Mouse (Mus musculus) olfactory bulb, adult 2 months (tissue): ENCODE measurements at regions not wholly inside any gene's neighbourhood (a gene's known extent, or its start where the extent isn't known, plus 50 kb on each side); places are given as distances from the start of the nearest gene placed in this dataset.

Source experiments
- CTCF ChIP-seq: fragments of 200-500 bp; IDR thresholded peaks from 2 replicates; pipeline ENCODE4 v1.5.1; 2012; ENCODE audit warnings: low read depth, mild to moderate bottlenecking, low read length, moderate library complexity; ENCODE audit not compliant: insufficient read depth
- POLR2A ChIP-seq: fragments of 200-500 bp; IDR thresholded peaks from 2 replicates; pipeline ENCODE4 v1.6.1; 2012; ENCODE audit warnings: mild to moderate bottlenecking, low read depth, low read length, moderate library complexity; ENCODE audit not compliant: insufficient read depth

DNA sequence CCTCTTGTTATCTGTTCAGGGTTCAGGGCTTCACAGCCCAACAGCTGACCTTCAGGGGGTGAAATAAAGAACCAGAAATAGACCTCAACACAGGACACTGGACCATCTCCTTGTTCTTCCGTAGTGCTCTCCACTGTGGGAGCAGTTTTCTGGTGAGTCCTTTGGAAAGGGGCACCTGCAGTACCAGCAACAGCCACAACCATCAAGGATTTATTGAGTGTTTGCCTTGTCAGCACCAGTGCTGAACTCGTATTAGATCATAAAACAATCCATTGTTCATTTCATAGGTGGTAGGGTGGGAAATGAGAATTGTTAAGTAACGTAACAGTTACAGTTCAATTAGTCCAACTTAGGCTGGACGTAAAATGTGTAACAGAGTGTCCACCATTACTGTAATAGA is 63.9 kb upstream of the Dusp10 start:
- TF ChIP-seq CTCF (no peak), POLR2A (no peak)
